Mouse (Mus musculus): ENCODE data around the gene Gm5142. TPM values are rescaled to one million over a fixed set of nuclear protein-coding genes. Genes with fewer than 3 reads are reported as not detected.
A peak's percentile ranks its signal among the peaks of the same experiment; 100 is the strongest.

The Gm5142 gene
- polyA plus RNA-seq (2016; fragmentation: Nextera tagmentation; extraction: Ambion mirVana), result not detected in 2 replicates

- H3K4me1 ChIP-seq, result no peaks in the 10 kb centered on the region
- no peaks in the 10 kb centered on the region for H3K36me3 ChIP-seq
- H3K27me3 ChIP-seq (replicated peaks), result no peaks in the 10 kb centered on the region
- ATAC-seq, result no peak
- H3K9me3 ChIP-seq (replicated peaks), result no peaks in the 10 kb centered on the region
- H3K9ac ChIP-seq, result no peak within 1 kb of the TSS
- 71% methylated on average over 3 of the region's 3 CpGs for WGBS (ENCODE audit: insufficient replicate concordance)
- no peak within 1 kb of the TSS for H3K27ac ChIP-seq
- no peak within 1 kb of the TSS for H3K4me3 ChIP-seq
- H3K4me2 ChIP-seq, result no peak within 1 kb of the TSS
Observed at GRCm38 (mm10) chr14:59178649-59179048, at the start of gene Gm5142. TSS of gene Gm5142 (minus strand) at chr14:59178749.

GRCm38 (mm10) chr14:59226240-59226639 is 47.7 kb upstream of the Gm5142 start:
- Histone ChIP-seq H3K27me3 (replicated peaks) (no peaks in the 10 kb centered on the region), H3K4me2 (no peak overlapping the region), H3K9ac (no peak overlapping the region), H3K36me3 (peaks cover 70% of the 10 kb centered on the region), H3K4me1 (no peaks in the 10 kb centered on the region), H3K27ac (no peak overlapping the region), H3K4me3 (no peak overlapping the region), H3K9me3 (replicated peaks) (no peaks in the 10 kb centered on the region)
- ATAC-seq, result no peak
- WGBS (ENCODE audit: insufficient replicate concordance), result 84% methylated on average over 11 of the region's 11 CpGs

- ATAC-seq, result no peak
- Histone ChIP-seq H3K36me3 (peaks cover 57% of the 10 kb centered on the region), H3K27ac (no peak overlapping the region), H3K9ac (no peak overlapping the region), H3K4me2 (no peak overlapping the region), H3K27me3 (replicated peaks) (no peaks in the 10 kb centered on the region), H3K4me3 (no peak overlapping the region), H3K9me3 (replicated peaks) (no peaks in the 10 kb centered on the region), H3K4me1 (no peaks in the 10 kb centered on the region)
- 72% methylated on average over 3 of the region's 3 CpGs for WGBS (ENCODE audit: insufficient replicate concordance)
Observed at GRCm38 (mm10) chr14:59219241-59219640, 40.7 kb upstream of the Gm5142 start.

GRCm38 (mm10) chr14:59209816-59210215 is 31.3 kb upstream of the Gm5142 start:
- WGBS (ENCODE audit: insufficient replicate concordance), result 85% methylated on average over 2 of the region's 2 CpGs
- peaks cover 12% of the 10 kb centered on the region for H3K36me3 ChIP-seq
- H3K27ac ChIP-seq, result no peak overlapping the region
- H3K4me2 ChIP-seq, result no peak overlapping the region
- no peak overlapping the region for H3K4me3 ChIP-seq
- no peaks in the 10 kb centered on the region for H3K9me3 ChIP-seq (replicated peaks)
- H3K4me1 ChIP-seq, result peaks cover 21% of the 10 kb centered on the region; the same call in 1 of the 2 replicates
- H3K9ac ChIP-seq, result no peak overlapping the region
- H3K27me3 ChIP-seq (replicated peaks), result no peaks in the 10 kb centered on the region
- ATAC-seq, result no peak

GRCm38 (mm10) chr14:59209003-59209402 is 30.5 kb upstream of the Gm5142 start:
- no peak overlapping the region for H3K4me3 ChIP-seq
- 81% methylated on average over 7 of the region's 7 CpGs for WGBS (ENCODE audit: insufficient replicate concordance)

GRCm38 (mm10) chr14:59205976-59206583 is 27.5 kb upstream of the Gm5142 start:
- no peak overlapping the region for H3K27ac ChIP-seq
- peaks cover 33% of the 10 kb centered on the region for H3K4me1 ChIP-seq
- ATAC-seq, result no peak
- H3K36me3 ChIP-seq, result peaks cover 5% of the 10 kb centered on the region; the same call in 1 of the 2 replicates
- 0 out of 2 replicates have a peak overlapping the region, but pooled peaks have one; percentile 1 for H3K4me2 ChIP-seq
- no peak overlapping the region for H3K9ac ChIP-seq
- no peaks in the 10 kb centered on the region for H3K9me3 ChIP-seq (replicated peaks)
- 63% methylated on average over 10 of the region's 10 CpGs for WGBS (ENCODE audit: insufficient replicate concordance)
- no peak overlapping the region for H3K4me3 ChIP-seq
- no peaks in the 10 kb centered on the region for H3K27me3 ChIP-seq (replicated peaks)

More at GRCm38 (mm10) chr14:59209003-59209402, 30.5 kb upstream of the Gm5142 start:
- H3K27ac ChIP-seq, result no peak overlapping the region
- H3K27me3 ChIP-seq (replicated peaks), result no peaks in the 10 kb centered on the region
- H3K9ac ChIP-seq, result no peak overlapping the region
- no peaks in the 10 kb centered on the region for H3K9me3 ChIP-seq (replicated peaks)
- H3K4me2 ChIP-seq, result no peak overlapping the region
- H3K4me1 ChIP-seq, result peaks cover 25% of the 10 kb centered on the region
- ATAC-seq, result no peak
- H3K36me3 ChIP-seq, result peaks cover 6% of the 10 kb centered on the region

- no peak for ATAC-seq
Observed at GRCm38 (mm10) chr14:59205461-59205860, 26.9 kb upstream of the Gm5142 start.

GRCm38 (mm10) chr14:59201604-59202215 is 23.2 kb upstream of the Gm5142 start:
- Histone ChIP-seq H3K4me1 (peaks cover 39% of the 10 kb centered on the region), H3K4me3 (peak overlapping the region; percentile 83), H3K36me3 (no peaks in the 10 kb centered on the region), H3K27me3 (replicated peaks) (no peaks in the 10 kb centered on the region), H3K9ac (peak overlapping the region; percentile 88), H3K9me3 (replicated peaks) (no peaks in the 10 kb centered on the region), H3K27ac (peak overlapping the region; percentile 90), H3K4me2 (peak overlapping the region; percentile 92)
- no peak for ATAC-seq
- 4% methylated on average over 21 of the region's 21 CpGs for WGBS (ENCODE audit: insufficient replicate concordance)

More at GRCm38 (mm10) chr14:59205461-59205860, 26.9 kb upstream of the Gm5142 start:
- H3K27ac ChIP-seq, result no peak overlapping the region
- H3K36me3 ChIP-seq, result no peaks in the 10 kb centered on the region
- H3K9me3 ChIP-seq (replicated peaks), result no peaks in the 10 kb centered on the region
- H3K9ac ChIP-seq, result no peak overlapping the region
- H3K4me1 ChIP-seq, result peaks cover 37% of the 10 kb centered on the region
- H3K4me3 ChIP-seq, result no peak overlapping the region
- no peak overlapping the region for H3K4me2 ChIP-seq
- no peaks in the 10 kb centered on the region for H3K27me3 ChIP-seq (replicated peaks)
- WGBS (ENCODE audit: insufficient replicate concordance), result 54% methylated on average over 7 of the region's 7 CpGs

- no peaks in the 10 kb centered on the region for H3K36me3 ChIP-seq
- ATAC-seq, result peak; percentile 94
- H3K27ac ChIP-seq, result peak within 1 kb of the TSS; percentile 90
- peaks cover 35% of the 10 kb centered on the region for H3K4me1 ChIP-seq
- peak within 1 kb of the TSS; percentile 83 for H3K4me3 ChIP-seq
- peak within 1 kb of the TSS; percentile 88 for H3K9ac ChIP-seq
- WGBS (ENCODE audit: insufficient replicate concordance), result under 1% methylated on average over 94 of the region's 96 CpGs
- H3K4me2 ChIP-seq, result peak within 1 kb of the TSS; percentile 92
- no peaks in the 10 kb centered on the region for H3K27me3 ChIP-seq (replicated peaks)
- H3K9me3 ChIP-seq (replicated peaks), result no peaks in the 10 kb centered on the region; the same call in 1 of the 2 replicates
Observed at GRCm38 (mm10) chr14:59200711-59201603, 22.4 kb upstream of the Gm5142 start, which contains the start of gene Rcbtb1. TSS of gene Rcbtb1 (plus strand) at chr14:59201209.

- WGBS (ENCODE audit: insufficient replicate concordance), result 83% methylated on average over 2 of the region's 2 CpGs
- Histone ChIP-seq H3K27me3 (replicated peaks) (no peaks in the 10 kb centered on the region), H3K27ac (no peak overlapping the region), H3K4me1 (no peaks in the 10 kb centered on the region), H3K36me3 (no peaks in the 10 kb centered on the region), H3K9me3 (replicated peaks) (no peaks in the 10 kb centered on the region), H3K9ac (no peak overlapping the region), H3K4me2 (no peak overlapping the region), H3K4me3 (no peak overlapping the region)
- ATAC-seq, result no peak
Observed at GRCm38 (mm10) chr14:59186121-59186520, 7.6 kb upstream of the Gm5142 start.

- Histone ChIP-seq H3K27me3 (replicated peaks) (no peaks in the 10 kb centered on the region), H3K9ac (no peak overlapping the region), H3K9me3 (replicated peaks) (no peaks in the 10 kb centered on the region), H3K4me2 (no peak overlapping the region), H3K4me1 (no peaks in the 10 kb centered on the region), H3K4me3 (no peak overlapping the region), H3K36me3 (no peaks in the 10 kb centered on the region), H3K27ac (no peak overlapping the region)
- no peak for ATAC-seq
Observed at GRCm38 (mm10) chr14:59185514-59185913, 7.0 kb upstream of the Gm5142 start.

- Histone ChIP-seq H3K9me3 (replicated peaks) (no peaks in the 10 kb centered on the region), H3K27me3 (replicated peaks) (no peaks in the 10 kb centered on the region), H3K9ac (no peak overlapping the region), H3K36me3 (no peaks in the 10 kb centered on the region), H3K4me2 (no peak overlapping the region), H3K4me3 (no peak overlapping the region), H3K4me1 (no peaks in the 10 kb centered on the region), H3K27ac (no peak overlapping the region)
- 35% methylated on average over 2 of the region's 2 CpGs for WGBS (ENCODE audit: insufficient replicate concordance)
- no peak for ATAC-seq
Observed at GRCm38 (mm10) chr14:59182732-59183131, 4.2 kb upstream of the Gm5142 start.
